Mouse (Mus musculus) adrenal gland, adult 18-20 months (tissue): Measurements from ENCODE around the gene Mef2b. TPM values are rescaled to one million over a fixed set of nuclear protein-coding genes. Genes with fewer than 3 reads are reported as not detected.
A peak's percentile ranks its signal among the peaks of the same experiment; 100 is the strongest.

Experiments used
- DNase-seq, 2 experiments: peaks; one replicate each; pipeline ENCODE4 v3.0.0; 2021 to 2022; ENCODE audit warnings: low spot score in 2 of 2
- total RNA-seq, 2 experiments: library from RNA; stranded (reverse); gene quantifications; 1 replicate in 1 of 2; 2 replicates in 1 of 2; pipeline ENCODE4 v1.2.3; 2021

Gene Mef2b
- total RNA-seq, 2 experiments from 2014 or later, result 0.48 to 0.99 TPM

DNA sequence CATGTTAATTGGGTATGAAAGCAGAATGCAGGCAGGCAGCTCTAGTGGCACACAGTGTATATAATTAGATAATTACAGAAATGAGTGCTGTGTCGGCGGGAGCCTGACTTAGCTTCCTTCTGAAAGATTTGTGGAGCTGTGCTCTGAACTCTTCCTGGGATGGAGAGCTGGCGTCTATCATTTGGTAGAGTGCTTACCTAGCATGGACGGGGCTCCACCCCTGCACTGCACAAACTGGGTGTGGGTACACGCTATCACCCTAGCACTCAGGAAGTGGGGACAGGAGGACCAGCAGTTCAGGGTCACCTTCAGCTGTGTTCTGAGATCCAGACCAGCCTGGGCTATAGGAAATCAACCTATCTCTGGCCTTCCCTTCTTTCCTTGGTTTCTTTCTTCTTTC lies 33.8 kb downstream of the Mef2b start:
- no peak for DNase-seq

DNA sequence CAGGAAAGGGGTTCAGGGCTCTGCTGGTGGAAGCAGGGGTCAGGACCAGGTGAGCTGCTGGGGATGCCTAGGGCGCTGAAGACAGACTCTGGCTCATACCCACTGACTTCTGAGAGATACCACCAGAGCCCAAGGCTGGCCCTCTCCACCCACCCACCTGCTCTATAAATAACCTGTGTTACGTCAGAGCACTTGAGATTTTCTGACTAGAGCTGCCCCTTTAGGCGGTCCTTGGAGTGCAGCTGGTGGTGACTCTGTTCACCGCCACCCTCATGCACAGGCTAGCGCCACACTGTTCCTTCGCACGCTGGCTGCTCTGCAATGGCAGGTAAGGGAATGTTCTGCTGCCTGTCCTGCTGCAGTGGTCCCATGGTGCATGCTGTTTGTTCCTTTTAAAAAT lies 34.6 kb downstream of the Mef2b start:
- no peak for DNase-seq

- no peak for DNase-seq
Measured at GRCm38 (mm10) chr8:70178231-70178630, 38.7 kb downstream of the Mef2b start.

DNA sequence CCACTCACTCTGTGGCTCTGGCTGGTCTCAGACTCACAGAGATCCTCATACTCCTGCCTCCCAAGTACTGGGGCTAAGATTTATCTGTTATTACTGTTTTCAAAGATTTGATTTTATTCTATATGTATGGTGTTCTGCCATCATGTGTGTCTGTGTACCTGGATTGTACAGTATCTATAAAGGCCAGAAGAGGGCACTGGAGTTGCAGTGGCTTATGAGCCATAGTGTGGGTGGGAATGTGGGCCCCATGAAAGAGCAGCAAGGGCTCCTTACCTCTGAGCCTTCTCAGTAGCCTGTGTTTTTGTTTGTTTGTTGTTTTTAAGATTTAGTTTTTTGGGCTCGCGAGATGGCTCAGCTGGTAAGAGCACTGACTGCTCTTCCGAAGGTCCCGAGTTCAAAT lies 39.6 kb downstream of the Mef2b start:
- no peak for DNase-seq

DNA sequence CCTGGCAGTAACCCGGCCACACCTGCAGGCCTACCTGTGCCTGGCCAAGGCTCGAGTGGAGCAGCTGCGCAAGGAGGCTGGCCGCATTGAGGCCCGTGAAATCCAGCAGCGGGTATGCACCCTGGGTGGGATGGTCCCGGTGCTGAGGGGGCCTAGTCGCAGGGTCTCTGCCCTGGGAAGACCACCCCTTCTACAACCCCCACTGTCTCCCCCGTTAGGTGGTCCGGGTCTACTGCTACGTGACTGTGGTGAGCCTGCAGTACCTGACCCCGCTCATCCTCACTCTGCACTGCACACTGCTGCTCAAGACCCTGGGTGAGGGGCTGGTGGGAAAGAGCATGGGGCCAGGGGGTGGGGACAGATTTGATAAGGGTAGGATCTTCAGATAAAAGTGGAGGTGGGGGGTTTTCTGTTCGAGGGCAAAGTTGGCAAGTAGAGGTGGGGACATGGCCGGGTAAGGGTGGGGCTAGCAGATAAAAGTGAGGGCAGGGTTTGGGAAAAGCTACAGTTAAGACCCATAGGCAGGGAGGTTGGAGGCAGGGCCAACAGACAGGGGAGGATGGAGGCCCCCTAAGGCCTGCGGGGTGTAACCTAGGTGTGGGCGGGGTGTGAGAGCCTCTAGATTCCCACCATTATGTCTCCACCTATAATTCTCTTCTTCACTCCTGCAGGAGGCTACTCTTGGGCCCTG lies 41.8 kb downstream of the Mef2b start:
- DNase-seq, result no peak

- DNase-seq, result no peak
Measured at GRCm38 (mm10) chr8:70181903-70182252, 42.4 kb downstream of the Mef2b start.

DNA sequence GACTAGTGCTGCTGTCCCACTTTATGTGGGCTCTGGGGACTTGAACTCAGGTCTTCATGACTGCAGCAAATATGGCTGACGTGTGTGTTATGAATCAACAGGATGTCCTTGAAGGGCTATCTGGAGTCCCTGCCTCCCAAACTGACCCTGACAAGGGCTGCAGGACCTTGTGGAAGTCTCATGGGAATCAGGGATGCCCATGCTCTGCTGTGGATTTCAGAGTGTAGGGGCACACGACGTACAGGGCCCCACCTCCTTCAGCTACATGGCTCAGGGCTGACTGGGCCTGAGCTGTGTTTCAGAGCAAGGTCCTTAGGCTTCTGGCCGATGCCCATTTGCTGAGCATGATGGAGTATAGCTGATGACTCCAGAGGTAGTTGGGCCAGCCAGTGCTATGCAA lies 43.7 kb downstream of the Mef2b start:
- DNase-seq, result no peak

DNA sequence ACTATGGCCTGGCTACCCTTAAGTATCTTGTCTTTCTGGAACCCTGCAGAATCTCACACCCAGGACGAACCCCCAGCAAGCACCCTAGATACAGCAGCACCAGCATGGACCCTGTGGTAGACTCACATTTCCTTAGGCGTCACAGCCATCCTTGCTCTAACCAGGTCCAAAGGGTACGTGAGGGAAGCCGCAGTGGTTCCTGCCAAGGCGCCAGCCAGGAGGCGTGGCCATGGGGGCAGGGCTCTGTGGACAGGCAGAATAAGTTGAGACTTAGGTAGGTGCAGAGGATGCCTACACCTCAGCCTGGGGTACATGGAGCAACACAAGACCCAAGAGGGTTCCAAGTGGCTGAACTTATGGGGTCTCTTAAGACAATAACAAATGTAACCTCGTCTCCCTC lies 49.2 kb downstream of the Mef2b start:
- no peak for DNase-seq

- DNase-seq, result no peak
Measured at GRCm38 (mm10) chr8:70193238-70193637, 53.7 kb downstream of the Mef2b start.

GRCm38 (mm10) chr8:70194191-70194590 lies 54.7 kb downstream of the Mef2b start:
- no peak for DNase-seq

GRCm38 (mm10) chr8:70195762-70196161 lies 56.3 kb downstream of the Mef2b start:
- DNase-seq, result no peak

DNA sequence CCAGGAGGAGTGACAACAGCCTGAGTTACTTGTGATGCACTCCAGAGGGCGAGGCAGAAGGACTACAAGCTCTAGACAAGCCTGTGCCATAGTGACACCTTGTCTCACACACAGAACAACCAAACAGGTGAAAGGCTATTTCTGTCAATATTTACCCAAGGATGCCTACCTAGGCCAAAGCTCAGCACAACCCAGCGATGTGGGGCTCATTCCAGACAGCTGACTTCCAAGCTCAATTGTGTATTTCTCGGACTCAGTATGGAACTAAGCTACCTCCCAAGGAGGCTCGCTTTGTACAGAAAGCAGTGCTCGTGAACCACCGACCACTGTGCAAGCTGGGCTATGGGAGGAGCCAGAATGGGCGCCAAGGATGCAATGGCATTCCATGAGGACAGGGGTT lies 58.1 kb downstream of the Mef2b start:
- DNase-seq, result no peak

DNA sequence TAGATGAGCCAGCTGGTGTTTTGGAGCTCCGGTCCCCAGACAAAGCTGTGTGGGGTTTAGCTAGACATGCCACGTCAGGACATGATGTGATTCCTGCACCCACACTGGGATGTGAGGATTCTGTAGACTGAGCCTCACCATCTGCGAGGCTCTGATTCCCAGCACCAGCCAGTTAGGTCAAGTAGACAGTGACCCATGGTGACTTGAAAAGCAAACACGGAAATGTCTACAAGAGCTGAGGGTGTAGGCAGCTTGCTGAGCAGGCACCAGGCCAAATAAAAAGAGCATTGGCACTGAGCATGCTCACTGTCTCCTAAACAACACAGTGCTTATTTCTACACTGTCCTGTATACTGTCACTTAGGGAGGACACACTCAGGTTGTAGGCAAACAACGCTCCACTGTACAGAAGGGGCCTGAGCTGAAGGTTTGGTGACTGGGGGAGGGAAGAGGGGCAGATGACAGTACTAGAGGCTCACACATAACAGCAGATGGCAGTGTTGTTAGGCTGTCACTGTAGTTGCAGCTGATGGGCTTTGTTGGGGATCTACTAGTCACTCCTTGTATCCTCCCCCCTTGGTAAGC lies 60.7 kb downstream of the Mef2b start:
- DNase-seq, result no peak

- no peak for DNase-seq
Measured at GRCm38 (mm10) chr8:70201417-70201816, 61.9 kb downstream of the Mef2b start.

DNA sequence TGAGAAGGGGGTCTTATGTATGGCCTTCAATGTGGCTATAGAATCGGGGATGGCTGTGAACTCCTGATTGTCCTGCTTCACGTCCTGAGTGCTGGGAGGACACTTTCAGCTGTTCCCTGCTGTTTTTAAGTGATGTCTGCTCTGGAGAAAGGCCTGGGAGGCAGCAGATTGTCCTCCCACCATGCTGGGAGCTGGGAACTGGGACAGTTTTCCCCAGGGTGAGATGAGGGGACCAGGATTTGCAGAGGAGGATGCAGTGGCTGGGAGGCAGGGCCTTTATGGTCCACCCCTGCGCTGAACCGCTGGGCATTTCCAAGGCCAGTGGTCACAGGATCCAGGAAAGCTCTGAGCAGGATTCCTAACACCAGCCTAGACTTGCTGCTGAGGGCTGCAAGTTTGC lies 63.6 kb downstream of the Mef2b start:
- no peak for DNase-seq

GRCm38 (mm10) chr8:70204757-70205156 lies 65.2 kb downstream of the Mef2b start:
- DNase-seq, result no peak

DNA sequence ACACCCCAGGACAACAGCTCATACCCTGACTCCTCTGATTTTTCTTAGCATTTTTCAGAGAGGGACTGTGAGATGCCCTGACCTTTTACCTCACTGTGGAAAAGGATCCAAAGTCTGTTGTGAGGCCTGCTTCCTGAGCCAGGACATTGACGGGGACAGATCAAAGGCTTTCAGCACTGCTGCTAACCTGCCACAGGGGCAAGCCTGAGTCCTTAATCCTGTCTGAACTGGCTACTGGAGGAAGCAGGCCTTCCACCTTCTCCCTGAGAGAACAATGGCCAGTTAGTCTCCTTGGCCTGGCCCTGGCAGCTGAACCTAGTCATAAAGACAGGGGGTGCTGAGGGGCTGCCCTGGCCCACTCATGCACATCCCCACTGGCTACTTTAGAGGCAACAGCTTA lies 68.6 kb downstream of the Mef2b start:
- no peak for DNase-seq

DNA sequence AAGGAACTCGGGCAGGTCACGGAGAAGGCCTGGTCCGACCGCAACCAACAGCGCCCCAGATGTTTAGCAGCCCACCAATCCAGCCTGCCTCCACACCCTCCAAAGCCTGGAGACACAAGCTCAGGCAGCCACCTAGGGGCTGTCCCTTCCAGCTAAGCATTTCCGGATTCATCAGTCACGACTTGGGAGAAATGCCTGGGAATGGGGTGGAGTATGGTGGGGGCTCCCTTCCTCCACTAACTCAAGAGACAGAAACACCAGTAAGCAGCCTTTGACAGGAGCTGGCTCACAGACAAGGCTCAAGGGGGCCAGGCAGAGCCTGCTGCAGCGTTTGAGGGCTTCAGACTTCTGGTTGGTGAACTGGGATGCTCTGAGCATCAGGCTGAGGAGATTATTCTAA lies 71.0 kb downstream of the Mef2b start:
- no peak for DNase-seq

DNA sequence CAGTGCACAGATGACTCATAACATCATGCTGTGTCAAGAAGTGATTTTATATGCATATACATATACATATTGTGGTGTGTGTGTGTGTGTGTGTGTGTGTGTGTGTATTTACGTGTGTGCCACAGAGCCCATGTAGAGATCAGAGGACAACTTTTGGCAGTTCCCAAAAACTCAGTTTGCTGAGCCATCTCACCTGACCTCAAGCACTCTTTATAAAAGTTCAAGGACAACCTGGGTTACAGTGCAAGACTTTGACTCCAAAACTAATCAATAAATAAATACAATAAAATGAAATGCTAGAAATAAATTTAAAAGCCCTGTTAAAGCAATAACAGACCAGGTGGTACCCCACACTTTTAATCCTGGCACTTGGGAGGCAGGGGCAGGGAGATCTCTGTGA lies 71.8 kb downstream of the Mef2b start:
- DNase-seq, result no peak

DNA sequence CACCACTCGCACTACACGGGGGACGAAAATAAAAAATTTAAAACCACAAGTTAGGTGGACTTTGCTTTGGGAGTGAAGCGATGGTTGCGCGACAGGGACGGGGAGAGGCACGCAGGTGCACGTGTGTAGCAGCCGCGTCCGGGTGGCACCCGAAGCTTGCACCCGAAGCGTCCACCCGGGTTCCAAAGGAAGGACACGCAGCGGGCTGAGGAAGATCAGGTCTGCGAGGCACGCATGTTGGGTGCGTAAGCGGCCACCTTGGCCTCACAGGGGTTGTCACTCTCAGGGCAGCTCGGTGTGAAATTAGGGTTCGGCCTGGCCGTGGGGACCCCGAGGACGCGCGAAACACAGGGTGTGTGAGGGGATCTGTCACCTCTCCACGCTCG lies 72.2 kb downstream of the Mef2b start:
- DNase-seq, result no peak

DNA sequence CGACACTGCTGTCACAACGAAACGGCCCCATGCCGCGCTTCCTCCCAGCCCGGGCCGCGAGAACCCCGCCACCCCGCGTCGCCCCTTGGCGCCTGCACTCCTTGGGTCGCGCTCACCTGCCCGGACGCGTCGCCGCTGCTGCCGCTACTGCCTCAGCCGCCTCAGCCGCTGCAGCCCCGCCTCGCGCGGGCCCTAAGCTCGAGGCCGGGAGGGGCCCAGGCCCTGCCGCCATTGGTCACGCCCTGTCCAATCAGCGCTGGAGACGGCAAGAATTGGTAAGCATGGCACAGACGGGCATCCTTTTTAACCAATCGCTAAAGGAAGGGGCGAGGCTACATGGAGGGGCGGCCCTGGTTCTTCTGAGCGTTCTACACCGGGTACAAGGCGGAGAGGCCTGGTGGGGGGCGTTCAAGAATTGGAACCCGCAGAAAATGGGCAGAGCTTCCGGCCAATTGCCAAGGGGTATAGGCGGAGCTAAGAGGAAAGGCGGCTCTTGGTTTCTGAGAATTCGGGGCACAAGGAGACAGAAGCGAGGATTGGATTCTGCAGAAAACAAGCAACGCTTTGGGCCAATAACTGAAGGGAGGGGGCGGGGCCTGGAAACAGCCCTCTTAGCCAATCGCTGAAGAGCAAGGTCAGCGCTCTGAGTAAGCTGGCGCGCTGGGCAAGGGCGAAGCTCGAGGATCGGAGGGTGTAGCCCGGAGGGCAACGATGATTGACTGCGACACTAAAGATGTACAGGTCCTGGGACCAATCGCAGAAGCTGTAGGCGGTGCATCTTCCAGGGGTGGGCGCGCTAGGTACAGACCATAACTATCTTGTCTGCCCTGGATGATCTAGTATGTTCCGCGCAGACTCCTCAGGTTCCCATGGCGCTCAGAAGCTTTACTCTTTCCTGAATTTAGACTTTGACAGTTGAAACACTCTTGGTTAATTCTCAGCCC lies 72.9 kb downstream of the Mef2b start, which contains the start of gene Slc25a42:
Gene Slc25a42 (minus strand): TSS at position 194 of the 944 bp plus-strand sequence.
- DNase-seq, result peak; percentile 84 to 90

GRCm38 (mm10) chr8:70214411-70214810 lies 74.9 kb downstream of the Mef2b start:
- DNase-seq, result no peak
